Mouse (Mus musculus) ES-Bruce4 (cell line): ENCODE data around the gene Cnksr3.

Experiments
- CTCF ChIP-seq: IDR thresholded peaks from one replicate; pipeline ENCODE4 v1.8.1; 2011; ENCODE audit warnings: low read depth, low read length
- POLR2A ChIP-seq: IDR thresholded peaks from one replicate; pipeline ENCODE4 v1.8.1; 2011; ENCODE audit warnings: low read length; ENCODE audit not compliant: insufficient read depth

DNA sequence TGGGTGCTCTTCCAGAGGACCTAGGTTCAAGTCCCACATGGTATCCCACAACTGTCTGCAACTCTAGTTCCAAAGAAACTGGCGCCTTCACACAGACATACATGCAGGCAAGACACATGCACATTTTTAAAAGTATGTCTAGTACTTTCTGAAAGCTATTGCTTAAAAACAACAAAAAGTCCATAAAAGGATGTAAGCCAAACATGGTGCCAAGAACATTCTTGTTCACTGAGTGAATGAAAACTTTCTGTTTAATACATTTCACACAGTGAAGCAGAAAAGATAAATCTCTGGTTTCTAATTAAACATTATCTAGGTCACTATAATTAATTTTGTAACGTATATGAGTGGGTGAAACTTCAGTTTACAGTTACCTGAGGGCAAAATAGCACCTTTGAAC lies 76.3 kb downstream of the Cnksr3 start:
- TF ChIP-seq POLR2A (no peak), CTCF (no peak)
